Mouse (Mus musculus): ENCODE data around the gene Smim9. TPM values are rescaled to one million over a fixed set of nuclear protein-coding genes. Genes with fewer than 3 reads are reported as not detected.

Smim9 gene
- total RNA-seq, 2 experiments from 2014 or later, result not detected

Other genes with a start within 250 kb of the Smim9 start
- gene Gab3, start 78.3 kb downstream of the Smim9 start, total RNA-seq (2021), result 1 to 10 TPM; 1.3 to 1.5 TPM
- gene Dkc1, start 67.9 kb downstream of the Smim9 start, total RNA-seq (2021), result 10 to 100 TPM; 18.0 to 24.5 TPM
- 10 to 100 TPM; 12.6 to 12.9 TPM for gene Mpp1, start 32.8 kb downstream of the Smim9 start, total RNA-seq (2021)
- 100 to 1,000 TPM; 169 to 170 TPM for gene Fundc2, start 218.6 kb upstream of the Smim9 start, total RNA-seq (2021)
- gene F8, start 218.8 kb upstream of the Smim9 start, total RNA-seq (2021), result 1 to 10 TPM; 1.4 to 1.9 TPM